8 mouse cellular contexts compared by ENCODE assay signal in genomic region chr14:31217666-31218065, GRCm38 (mm10). TPM values are rescaled to one million over a fixed set of nuclear protein-coding genes. Genes with fewer than 3 reads are reported as not detected.
A peak's percentile ranks its signal among the peaks of the same experiment; 100 is the strongest.
DNase-seq lines count a peak whose midpoint lies in the region; ATAC-seq and TF ChIP-seq lines count a peak whose summit lies in the region.

Gene Sema3g (plus strand): TSS chr14:31217860.

- peaks cover 42% of the 10 kb centered on the region for H3K4me1 ChIP-seq in embryonic facial prominence, embryonic 10.5 days
- peaks cover 12% of the 10 kb centered on the region for H3K4me1 ChIP-seq in heart, postnatal 0 days (ENCODE audit: control insufficient read depth, insufficient read depth)
- 0 out of 2 replicates have a peak, but pooled peaks cover 2% of the 10 kb centered on the region for H3K4me1 ChIP-seq in stomach, embryonic 16.5 days (ENCODE audit: control insufficient read depth, insufficient read depth, low read length)

- peak within 1 kb of the TSS; percentile 28; the same call in 1 of the 2 replicates for H3K4me2 ChIP-seq in heart, postnatal 0 days (ENCODE audit: low read depth, low read length)
- peak within 1 kb of the TSS; percentile 14; the same call in 1 of the 2 replicates for H3K4me2 ChIP-seq in stomach, embryonic 16.5 days (ENCODE audit: low read depth, low read length)

- no peak within 1 kb of the TSS for H3K9ac ChIP-seq in heart, postnatal 0 days (replicated peaks; ENCODE audit: low read depth, low read length)
- peak within 1 kb of the TSS; percentile 41 for H3K9ac ChIP-seq in stomach, embryonic 16.5 days (ENCODE audit: low read length)

- H3K9me3 ChIP-seq in embryonic facial prominence, embryonic 10.5 days = no peaks in the 10 kb centered on the region
- no peaks in the 10 kb centered on the region for H3K9me3 ChIP-seq in heart, postnatal 0 days (replicated peaks; ENCODE audit: control insufficient read depth, low read length)
- H3K9me3 ChIP-seq in stomach, embryonic 16.5 days (replicated peaks; ENCODE audit: control insufficient read depth, low read length) = no peaks in the 10 kb centered on the region

- peak; percentile 61 for ATAC-seq in heart, postnatal 0 days (ENCODE audit: insufficient read depth, low read depth)
- peak; percentile 88 for ATAC-seq in megakaryocyte-erythroid progenitor cell, adult 5-6 weeks (replicated peaks; ENCODE audit: low FRiP score, low TSS enrichment, poor library complexity, severe bottlenecking)
- peak; percentile 75; the same call in 1 of the 2 replicates for ATAC-seq in stomach, embryonic 16.5 days (ENCODE audit: insufficient read depth, low FRiP score)

- DNase-seq in CD4-positive helper T cell, adult 2 months (ENCODE audit: low read depth, low spot score) = peak; percentile 26
- peak; percentile 65 for DNase-seq in adrenal gland, adult 2 months
- DNase-seq in embryonic facial prominence, embryonic 10.5 days (ENCODE audit: low spot score) = peak; percentile 77
- DNase-seq in heart, postnatal 0 days (ENCODE audit: low spot score) = peak; percentile 76
- peak; percentile 81 to 91 for DNase-seq in kidney, postnatal 25 days
- no peak for DNase-seq in left cerebral cortex, adult 11 months (ENCODE audit: low spot score)

- TF ChIP-seq EP300 in heart, postnatal 0 days (IDR thresholded peaks at IDR 0.05; ENCODE audit: low read depth) = no peak

- peaks cover 13% of the 10 kb centered on the region; the same call in 1 of the 2 replicates for H3K27me3 ChIP-seq in embryonic facial prominence, embryonic 10.5 days (replicated peaks; ENCODE audit: low read depth, poor library complexity, severe bottlenecking)
- H3K27me3 ChIP-seq in heart, postnatal 0 days (ENCODE audit: control insufficient read depth, insufficient read depth, low read length) = no peaks in the 10 kb centered on the region
- H3K27me3 ChIP-seq in stomach, embryonic 16.5 days (ENCODE audit: control insufficient read depth, insufficient read depth, low read length) = no peaks in the 10 kb centered on the region

- peak; percentile 77 for TF ChIP-seq CTCF in heart, postnatal 0 days (IDR thresholded peaks at IDR 0.05; ENCODE audit: low read depth)

- 13% methylated on average over 11 of the region's 11 CpGs for WGBS in embryonic facial prominence, embryonic 10.5 days
- WGBS in heart, postnatal 0 days = 7% methylated on average over 11 of the region's 11 CpGs
- WGBS in stomach, embryonic 16.5 days = 9% methylated on average over 11 of the region's 11 CpGs

- H3K36me3 ChIP-seq in embryonic facial prominence, embryonic 10.5 days (replicated peaks) = no peaks in the 10 kb centered on the region
- no peaks in the 10 kb centered on the region for H3K36me3 ChIP-seq in heart, postnatal 0 days (replicated peaks; ENCODE audit: control insufficient read depth, insufficient read depth, low read length)
- no peaks in the 10 kb centered on the region for H3K36me3 ChIP-seq in stomach, embryonic 16.5 days (ENCODE audit: control insufficient read depth, insufficient read depth, low read length)

- peak within 1 kb of the TSS; percentile 31; the same call in 1 of the 2 replicates for H3K4me3 ChIP-seq in embryonic facial prominence, embryonic 10.5 days
- peak within 1 kb of the TSS; percentile 17; the same call in 1 of the 2 replicates for H3K4me3 ChIP-seq in heart, postnatal 0 days (ENCODE audit: low read depth, low read length)
- H3K4me3 ChIP-seq in stomach, embryonic 16.5 days (replicated peaks; ENCODE audit: low read length) = no peak within 1 kb of the TSS

- peak within 1 kb of the TSS; percentile 72 for H3K27ac ChIP-seq in embryonic facial prominence, embryonic 10.5 days (replicated peaks)
- H3K27ac ChIP-seq in heart, postnatal 0 days (ENCODE audit: low read depth) = peak within 1 kb of the TSS; percentile 49; the same call in 1 of the 2 replicates
- H3K27ac ChIP-seq in stomach, embryonic 16.5 days (ENCODE audit: low read length) = no peak within 1 kb of the TSS

RNA-seq across cellular contexts. Expression of gene Sema3g, which starts in this region (rescaled TPM):
- total RNA-seq in adrenal gland, adult 2 months (2021) = 10 to 100 TPM in 1 of 2 experiments, 1 to 10 TPM in 1; 5.2 to 11.2 TPM
- polyA plus RNA-seq in adrenal gland, adult 2 months (2012; rRNA removed) = 8.7 and 10.9 TPM in 2 replicates
- 0.76 and 0.79 TPM in 2 replicates for polyA plus RNA-seq in embryonic facial prominence, embryonic 10.5 days (2016; fragmentation: Nextera tagmentation; extraction: Ambion mirVana)
- total RNA-seq in heart, postnatal 0 days (2014; rRNA removed; ENCODE audit: low replicate concordance) = 4.4 and 12.7 TPM in 2 replicates
- 0.75 and 0.90 TPM in 2 replicates for polyA plus RNA-seq in heart, postnatal 0 days (2015; fragmentation: Nextera tagmentation; extraction: Ambion mirVana)
- not detected in 2 replicates for total RNA-seq in megakaryocyte-erythroid progenitor cell, adult 5-6 weeks (2014; fragmentation: Nextera tagmentation)
- not detected in 2 replicates for total RNA-seq in megakaryocyte-erythroid progenitor cell, adult 5-6 weeks (2017)
- 0.67 and 0.90 TPM in 2 replicates for polyA plus RNA-seq in stomach, embryonic 16.5 days (2015; fragmentation: Nextera tagmentation; extraction: Ambion mirVana)

Comparison
In these comparisons a context has a peak if more than half of its experiments do, and no peak if none do; other contexts are left out.
1. Peak in DNase-seq, H3K4me3 ChIP-seq and H3K27ac ChIP-seq in embryonic facial prominence, embryonic 10.5 days; RNA of the gene not detected or under 1 TPM.
2. Peak in ATAC-seq in megakaryocyte-erythroid progenitor cell, adult 5-6 weeks; RNA of the gene not detected or under 1 TPM.
3. Peak in ATAC-seq, H3K9ac ChIP-seq and H3K4me2 ChIP-seq in stomach, embryonic 16.5 days; RNA of the gene not detected or under 1 TPM.